Mouse (Mus musculus): ENCODE measurements at regions not wholly inside any gene's neighbourhood (a gene's known extent, or its start where the extent isn't known, plus 50 kb on each side); places are given as distances from the start of the nearest gene placed in this dataset.

- DNase-seq: no peak
These were observed 173.0 kb downstream of the Rab11fip4 start for GRCm38 (mm10) chr11:79764026-79764425.

GRCm38 (mm10) chr11:79762654-79763053 is 171.6 kb downstream of the Rab11fip4 start:
- DNase-seq: no peak

GRCm38 (mm10) chr11:79762027-79762426 is 171.0 kb downstream of the Rab11fip4 start:
- DNase-seq: no peak

GRCm38 (mm10) chr11:79760533-79760932 is 169.5 kb downstream of the Rab11fip4 start:
- no peak for DNase-seq

- DNase-seq: no peak
These were observed 167.3 kb downstream of the Rab11fip4 start for GRCm38 (mm10) chr11:79758281-79758680.

- DNase-seq: no peak
These were observed 166.6 kb downstream of the Rab11fip4 start for GRCm38 (mm10) chr11:79757513-79758071.

- DNase-seq: no peak
These were observed 165.4 kb downstream of the Rab11fip4 start for GRCm38 (mm10) chr11:79756305-79756846.

GRCm38 (mm10) chr11:79753491-79753890 is 162.5 kb downstream of the Rab11fip4 start:
- DNase-seq: no peak

- DNase-seq: no peak
These were observed 161.9 kb downstream of the Rab11fip4 start for GRCm38 (mm10) chr11:79752717-79753480.

- no peak for DNase-seq
These were observed 161.0 kb downstream of the Rab11fip4 start for GRCm38 (mm10) chr11:79751751-79752716.

GRCm38 (mm10) chr11:79750943-79751342 is 159.9 kb downstream of the Rab11fip4 start:
- DNase-seq: no peak

GRCm38 (mm10) chr11:79749755-79750434 is 158.9 kb downstream of the Rab11fip4 start:
- no peak for DNase-seq

GRCm38 (mm10) chr11:79749141-79749540 is 158.1 kb downstream of the Rab11fip4 start:
- DNase-seq: no peak

GRCm38 (mm10) chr11:79748606-79749125 is 157.7 kb downstream of the Rab11fip4 start:
- no peak for DNase-seq

- no peak for DNase-seq
These were observed 156.8 kb downstream of the Rab11fip4 start for GRCm38 (mm10) chr11:79747801-79748200.

Data from heart, postnatal 4 days (tissue).